Mouse (Mus musculus): ENCODE data around the gene Ulk4.

- TF ChIP-seq CTCF (IDR thresholded peaks at IDR 0.05; ENCODE audit: extremely low read depth, insufficient read depth, low read length), result no peak
- TF ChIP-seq POLR2A (IDR thresholded peaks at IDR 0.05; ENCODE audit: extremely low read depth, insufficient read depth, low read length), result no peak
Measured at GRCm38 (mm10) chr9:121314541-121315152, 37.6 kb upstream of the Ulk4 start.
